Mouse (Mus musculus) CH12.LX (cell line): Measurements from ENCODE around the gene Hoxc13. TPM values are rescaled to one million over a fixed set of nuclear protein-coding genes. Genes with fewer than 3 reads are reported as not detected.

Experiments used
- DNase-seq: peaks from one replicate; pipeline ENCODE4 v3.0.0-alpha.2; 2013; ENCODE audit errors: extremely low read depth
- H3K27ac ChIP-seq: 2 replicates; pipeline ENCODE4 v1.5.1; 2012; ENCODE audit warnings: low read depth, mild to moderate bottlenecking, control low read depth, moderate library complexity; ENCODE audit not compliant: insufficient read depth
- H3K27me3 ChIP-seq: replicated peaks from 2 replicates; pipeline ENCODE3; 2012; ENCODE audit warnings: inconsistent platforms
- H3K36me3 ChIP-seq, 2 experiments: replicated peaks in 1 of 2; 2 replicates each; pipeline versions ENCODE3 to v1.6.1; 2012; ENCODE audit warnings: inconsistent platforms in 1 of 2, low read length in 1 of 2, mild to moderate bottlenecking in 1 of 2, mixed read lengths in 1 of 2, moderate library complexity in 1 of 2; ENCODE audit not compliant: control insufficient read depth in 1 of 2, insufficient read depth in 1 of 2
- H3K4me1 ChIP-seq, 2 experiments: 2 replicates each; pipeline ENCODE4 v1.6.1; 2012; ENCODE audit warnings: inconsistent platforms in 1 of 2, moderate library complexity in 1 of 2; ENCODE audit not compliant: insufficient read depth in 2 of 2, control insufficient read depth in 1 of 2
- H3K4me2 ChIP-seq: 2 replicates; pipeline ENCODE4 v1.6.1; 2012; ENCODE audit warnings: low read depth, mild to moderate bottlenecking, control low read depth; ENCODE audit not compliant: poor library complexity, insufficient read depth, severe bottlenecking
- H3K4me3 ChIP-seq, 3 experiments: fragments of 150-350 bp in 1 of 3; sonication (generic) in 1 of 3; replicated peaks in 1 of 3; 2 replicates each; pipeline versions ENCODE3 to v1.5.1; 2011 to 2012; ENCODE audit warnings: low read depth in 2 of 3, low read length in 2 of 3, mild to moderate bottlenecking in 2 of 3, moderate library complexity in 2 of 3, control low read depth in 1 of 3, improper control_type of control experiment in 1 of 3, inconsistent platforms in 1 of 3, mixed read lengths in 1 of 3; ENCODE audit not compliant: poor library complexity in 1 of 3
- H3K79me2 ChIP-seq: replicated peaks from 2 replicates; pipeline ENCODE4 v1.6.1; 2012; ENCODE audit warnings: mild to moderate bottlenecking, moderate library complexity; ENCODE audit not compliant: control insufficient read depth, poor library complexity, insufficient read depth, severe bottlenecking; ENCODE audit errors: extremely low read depth
- H3K9ac ChIP-seq: 2 replicates; pipeline ENCODE4 v1.6.1; 2012; ENCODE audit warnings: low read depth, mild to moderate bottlenecking, control low read depth, moderate library complexity; ENCODE audit not compliant: insufficient read depth
- H3K9me3 ChIP-seq: replicated peaks from 2 replicates; pipeline ENCODE3; 2012; ENCODE audit warnings: low read length, inconsistent platforms, mixed read lengths
- BHLHE40 ChIP-seq: IDR thresholded peaks from 2 replicates; pipeline ENCODE4 v1.6.1; 2011; ENCODE audit warnings: mild to moderate bottlenecking, low read depth, low read length, improper control_type of control experiment
- CHD1 ChIP-seq: IDR thresholded peaks from 2 replicates; pipeline ENCODE4 v1.6.1; 2012; ENCODE audit warnings: low read depth, low read length, improper control_type of control experiment, inconsistent platforms
- CTCF ChIP-seq, 2 experiments: IDR thresholded peaks in 1 of 2; conservative IDR thresholded peaks in 1 of 2; 2 replicates each; pipeline ENCODE4 v1.5.1; 2011 to 2012; ENCODE audit warnings: low read depth in 2 of 2, low read length in 2 of 2, improper control_type of control experiment in 1 of 2, inconsistent platforms in 1 of 2, mild to moderate bottlenecking in 1 of 2, moderate library complexity in 1 of 2
- E2F4 ChIP-seq: IDR thresholded peaks from 2 replicates; pipeline ENCODE4 v1.6.1; 2011; ENCODE audit warnings: low read depth, low read length, improper control_type of control experiment; ENCODE audit not compliant: insufficient replicate concordance
- ELF1 ChIP-seq: IDR thresholded peaks from 2 replicates; pipeline ENCODE4 v1.6.1; 2014; ENCODE audit warnings: low read depth, mild to moderate bottlenecking, inconsistent platforms, low read length, improper control_type of control experiment
- ETS1 ChIP-seq: conservative IDR thresholded peaks from 2 replicates; pipeline ENCODE4 v1.6.1; 2012; ENCODE audit warnings: low read depth, mild to moderate bottlenecking, inconsistent platforms, low read length, improper control_type of control experiment, moderate library complexity
- GABPA ChIP-seq: IDR thresholded peaks from 2 replicates; pipeline ENCODE4 v1.6.1; 2012; ENCODE audit warnings: low read depth, low read length, improper control_type of control experiment, inconsistent platforms; ENCODE audit not compliant: insufficient replicate concordance
- HCFC1 ChIP-seq: IDR thresholded peaks from 2 replicates; pipeline ENCODE4 v1.6.1; 2012; ENCODE audit warnings: low read depth, mild to moderate bottlenecking, inconsistent platforms, low read length, improper control_type of control experiment
- JUN ChIP-seq: IDR thresholded peaks from 2 replicates; pipeline ENCODE4 v1.6.1; 2011; ENCODE audit warnings: low read depth, mild to moderate bottlenecking, low read length, improper control_type of control experiment, moderate library complexity; ENCODE audit not compliant: insufficient read depth
- KAT2A ChIP-seq: IDR thresholded peaks from 2 replicates; pipeline ENCODE4 v1.6.1; 2012; ENCODE audit warnings: low read length, improper control_type of control experiment, inconsistent platforms; ENCODE audit not compliant: insufficient replicate concordance
- MAFK ChIP-seq: IDR thresholded peaks from 2 replicates; pipeline ENCODE4 v1.6.1; 2011; ENCODE audit warnings: low read length, improper control_type of control experiment; ENCODE audit not compliant: insufficient replicate concordance
- MAX ChIP-seq: IDR thresholded peaks from 2 replicates; pipeline ENCODE4 v1.6.1; 2011; ENCODE audit warnings: low read length, improper control_type of control experiment
- MEF2A ChIP-seq: IDR thresholded peaks from 2 replicates; pipeline ENCODE4 v1.6.1; 2014; ENCODE audit warnings: low read depth, mild to moderate bottlenecking, inconsistent platforms, low read length, improper control_type of control experiment, borderline replicate concordance
- NRF1 ChIP-seq: IDR thresholded peaks from 2 replicates; pipeline ENCODE4 v1.6.1; 2014; ENCODE audit warnings: low read depth, mild to moderate bottlenecking, inconsistent platforms, low read length, improper control_type of control experiment, moderate library complexity
- RAD21 ChIP-seq: IDR thresholded peaks from 2 replicates; pipeline ENCODE4 v1.6.1; 2011; ENCODE audit warnings: low read depth, mild to moderate bottlenecking, low read length, improper control_type of control experiment, moderate library complexity
- RCOR1 ChIP-seq: conservative IDR thresholded peaks from 2 replicates; pipeline ENCODE4 v1.6.1; 2012; ENCODE audit warnings: low read depth, mild to moderate bottlenecking, inconsistent platforms, low read length, improper control_type of control experiment
- SIN3A ChIP-seq: IDR thresholded peaks from 2 replicates; pipeline ENCODE4 v1.6.1; 2012; ENCODE audit warnings: low read length, improper control_type of control experiment, inconsistent platforms
- SMC3 ChIP-seq: IDR thresholded peaks from 2 replicates; pipeline ENCODE4 v1.6.1; 2011; ENCODE audit warnings: low read depth, low read length, improper control_type of control experiment
- TBP ChIP-seq: conservative IDR thresholded peaks from 2 replicates; pipeline ENCODE4 v1.6.1; 2011; ENCODE audit warnings: low read depth, low read length, improper control_type of control experiment
- UBTF ChIP-seq: IDR thresholded peaks from 2 replicates; pipeline ENCODE4 v1.6.1; 2012; ENCODE audit warnings: low read depth, mild to moderate bottlenecking, inconsistent platforms, low read length, improper control_type of control experiment, moderate library complexity
- ZC3H11A ChIP-seq: IDR thresholded peaks from 2 replicates; pipeline ENCODE4 v1.6.1; 2012; ENCODE audit warnings: low read depth, mild to moderate bottlenecking, inconsistent platforms, low read length, improper control_type of control experiment
- ZKSCAN1 ChIP-seq: IDR thresholded peaks from 2 replicates; pipeline ENCODE4 v1.6.1; 2012; ENCODE audit warnings: low read depth, inconsistent platforms, low read length, improper control_type of control experiment, borderline replicate concordance
- ZNF384 ChIP-seq: IDR thresholded peaks from 2 replicates; pipeline ENCODE4 v1.6.1; 2012; ENCODE audit warnings: low read depth, low read length, improper control_type of control experiment, inconsistent platforms
- dilution Hi-C: fragments of 300-500 bp; cut with MboI; formaldehyde crosslinking; loops from 2 replicates; pipeline ENCODE4 v1.14.3; 2020; ENCODE audit warnings: low sequenced_read_pairs; ENCODE audit not compliant: extremely low pct_unique_long_range_greater_than_20kb, extremely low pct_ligation_motif_present
- in situ Hi-C: fragments of 300-500 bp; cut with MboI; formaldehyde crosslinking; loops from 3 replicates; pipeline ENCODE4 v1.14.3; 2019; ENCODE audit warnings: low sequenced_read_pairs, low pct_ligation_motif_present, low pct_unique_long_range_greater_than_20kb, mixed read lengths
- polyA plus RNA-seq: library from polyadenylated mRNA; unstranded; fragments of >175 nt; gene quantifications from 2 replicates; pipeline ENCODE4 v1.2.1, GENCODE M21; 2012; ENCODE audit warnings: low read depth; ENCODE audit not compliant: insufficient read length
- total RNA-seq, 2 experiments: library from RNA; depleted of rRNA; stranded (reverse); fragments of 300-350 nt in 1 of 2; fragments of >200 nt in 1 of 2; gene quantifications; 2 replicates each; pipeline ENCODE4 v1.2.3; 2012 to 2014

The Hoxc13 gene
- total and polyA plus RNA-seq, 3 experiments: not detected

GRCm38 (mm10) chr15:102976631-102977422, 55.9 kb downstream of the Hoxc13 start:
- Histone ChIP-seq H3K9ac (no peak overlapping the region), H3K4me3 (no peak overlapping the region), H3K4me1 (peaks cover 2 to 20% of the 10 kb centered on the region in 2 experiments; a peak in 2 of 4 replicates), H3K27me3 (peaks cover 92% of the 10 kb centered on the region), H3K27ac (no peak overlapping the region)
- in situ Hi-C loops: no loop called here
- dilution Hi-C loops: no loop called here
- DNase-seq: no peak
- TF ChIP-seq CTCF (conservative IDR thresholded peaks at IDR 0.05 in 1 of 2, IDR thresholded peaks at IDR 0.05 in 1 of 2; ENCODE audit: low read depth in 2 of 2, low read length in 2 of 2): no peak
- TF ChIP-seq MEF2A: no peak
- no peak for TF ChIP-seq E2F4
- TF ChIP-seq ELF1: no peak
- no peak for TF ChIP-seq ZC3H11A
- TF ChIP-seq UBTF: no peak
- TF ChIP-seq ZKSCAN1: no peak
- TF ChIP-seq GABPA: no peak
- no peak for TF ChIP-seq ZNF384
- no peak for TF ChIP-seq MAX
- TF ChIP-seq HCFC1: no peak
- TF ChIP-seq NRF1: no peak
- no peak for TF ChIP-seq RCOR1
- no peak for TF ChIP-seq MAFK
- no peak for TF ChIP-seq SIN3A
- TF ChIP-seq SMC3: no peak
- TF ChIP-seq CHD1: no peak
- no peak for TF ChIP-seq RAD21
- TF ChIP-seq, all 38 proteins: peak for 0
- H3K79me2 ChIP-seq: no peaks in the 10 kb centered on the region
- H3K9me3 ChIP-seq: no peaks in the 10 kb centered on the region
- H3K4me2 ChIP-seq: no peak overlapping the region
- no peaks in the 10 kb centered on the region for H3K36me3 ChIP-seq

GRCm38 (mm10) chr15:102977423-102977974, 56.6 kb downstream of the Hoxc13 start:
- in situ Hi-C loops (no loop called here), dilution Hi-C loops (no loop called here)
- Histone ChIP-seq H3K4me3 (no peak overlapping the region), H3K27ac (no peak overlapping the region), H3K36me3 (no peaks in the 10 kb centered on the region), H3K9me3 (no peaks in the 10 kb centered on the region), H3K79me2 (no peaks in the 10 kb centered on the region), H3K4me2 (no peak overlapping the region), H3K4me1 (peaks cover 2 to 20% of the 10 kb centered on the region in 2 experiments; a peak in 2 of 4 replicates), H3K27me3 (peaks cover 92% of the 10 kb centered on the region), H3K9ac (no peak overlapping the region)
- DNase-seq: no peak
- TF ChIP-seq TBP (no peak), KAT2A (no peak), BHLHE40 (no peak), ETS1 (no peak), JUN (no peak), ZC3H11A (no peak), MAFK (no peak), RCOR1 (no peak)
